Mouse (Mus musculus): ENCODE measurements around the gene Hivep3. TPM values are rescaled to one million over a fixed set of nuclear protein-coding genes. Genes with fewer than 3 reads are reported as not detected.

Gene Hivep3
- polyA plus RNA-seq, 1 experiment from 2014 or later, result 3.2 TPM

DNA sequence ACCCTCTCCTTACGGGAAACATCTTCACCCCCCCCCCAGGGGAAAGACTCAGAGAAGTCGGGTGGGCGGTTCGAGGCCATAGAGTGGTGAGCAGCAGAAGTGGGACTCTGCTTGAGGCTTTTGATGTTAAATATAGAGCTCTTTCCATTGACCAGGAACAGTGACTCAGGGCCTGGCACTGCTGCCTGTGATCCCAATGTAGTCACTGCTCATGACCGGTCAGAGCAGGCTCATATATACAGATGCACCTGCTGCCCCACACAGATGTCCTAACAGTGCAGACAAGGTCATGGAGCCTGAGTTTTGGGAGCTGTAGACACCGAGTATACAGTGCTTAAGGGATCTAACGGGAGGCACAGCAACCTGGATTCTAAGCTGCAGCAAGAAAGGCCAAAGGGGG, 312.3 kb downstream of the Hivep3 start:
- Histone ChIP-seq H3K4me2 (no peak overlapping the region), H3K4me3 (no peak overlapping the region), H3K27ac (no peak overlapping the region), H3K27me3 (no peaks in the 10 kb centered on the region), H3K4me1 (peaks cover 19% of the 10 kb centered on the region; the same call in 1 of the 2 replicates), H3K9me3 (no peaks in the 10 kb centered on the region), H3K36me3 (no peaks in the 10 kb centered on the region), H3K9ac (no peak overlapping the region)
- 82% methylated on average over 7 of the region's 7 CpGs for WGBS
- no peak for ATAC-seq (ENCODE audit: insufficient number of reproducible peaks, low FRiP score, low TSS enrichment, low read depth)

DNA sequence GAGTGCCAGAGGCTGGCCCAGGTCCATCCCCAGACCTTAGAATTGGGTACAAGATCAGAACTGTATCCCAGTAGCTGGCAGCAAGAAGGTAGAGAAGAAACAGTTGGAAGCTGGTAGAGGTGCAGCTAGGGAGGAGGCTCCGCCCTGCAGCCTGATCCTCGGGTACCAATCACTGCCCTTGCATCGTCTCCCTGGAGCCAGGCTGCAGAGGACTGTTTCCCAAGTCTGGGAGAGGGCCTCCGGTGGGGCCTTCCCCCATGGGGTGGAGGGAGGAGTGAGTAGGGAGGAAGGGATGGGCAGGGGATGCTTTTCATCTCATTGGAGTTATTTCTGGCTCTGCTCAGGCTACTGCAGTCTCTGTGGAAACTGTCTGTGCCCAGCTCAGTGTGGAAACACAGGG, 313.5 kb downstream of the Hivep3 start:
- Histone ChIP-seq H3K4me2 (no peak overlapping the region), H3K9me3 (no peaks in the 10 kb centered on the region), H3K27ac (no peak overlapping the region), H3K36me3 (no peaks in the 10 kb centered on the region), H3K9ac (no peak overlapping the region), H3K27me3 (no peaks in the 10 kb centered on the region), H3K4me1 (peaks cover 19% of the 10 kb centered on the region; the same call in 1 of the 2 replicates), H3K4me3 (no peak overlapping the region)
- WGBS, result 23% methylated on average over 4 of the region's 4 CpGs
- no peak for ATAC-seq (ENCODE audit: insufficient number of reproducible peaks, low FRiP score, low TSS enrichment, low read depth)

DNA sequence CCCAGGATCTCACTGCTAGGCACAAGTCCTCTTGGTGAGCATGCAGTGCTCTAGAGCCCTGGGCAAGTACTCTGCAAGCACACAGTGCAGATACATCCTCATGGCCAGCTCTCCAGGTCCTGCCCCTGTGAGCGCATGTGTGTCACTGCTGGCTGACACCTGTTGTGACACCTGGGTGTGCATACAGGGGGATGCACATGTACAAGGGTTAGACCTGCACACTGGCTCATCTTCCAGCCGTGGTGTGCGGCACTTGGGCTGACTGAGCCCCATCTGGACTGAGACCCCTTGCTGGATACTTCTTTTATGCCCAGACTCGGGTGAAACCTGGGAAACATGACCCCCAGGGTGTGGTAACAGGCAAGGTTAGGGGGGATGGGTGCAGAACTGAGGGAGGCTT, 314.7 kb downstream of the Hivep3 start:
- Histone ChIP-seq H3K9ac (no peak overlapping the region), H3K4me3 (no peak overlapping the region), H3K27ac (no peak overlapping the region), H3K27me3 (no peaks in the 10 kb centered on the region), H3K4me2 (no peak overlapping the region), H3K36me3 (no peaks in the 10 kb centered on the region), H3K9me3 (no peaks in the 10 kb centered on the region), H3K4me1 (peaks cover 19% of the 10 kb centered on the region; the same call in 1 of the 2 replicates)
- WGBS, result 70% methylated on average over 4 of the region's 4 CpGs
- ATAC-seq (ENCODE audit: insufficient number of reproducible peaks, low FRiP score, low TSS enrichment, low read depth), result no peak

GRCm38 (mm10) chr4:120049857-120050256, 316.3 kb downstream of the Hivep3 start:
- H3K27ac ChIP-seq, result no peak overlapping the region
- WGBS, result 82% methylated on average over 3 of the region's 3 CpGs
- H3K4me2 ChIP-seq, result no peak overlapping the region

GRCm38 (mm10) chr4:120052481-120052880, 318.9 kb downstream of the Hivep3 start:
- H3K4me3 ChIP-seq, result no peak overlapping the region
- ATAC-seq (ENCODE audit: insufficient number of reproducible peaks, low FRiP score, low TSS enrichment, low read depth), result no peak
- no peaks in the 10 kb centered on the region for H3K36me3 ChIP-seq

More at GRCm38 (mm10) chr4:120049857-120050256, 316.3 kb downstream of the Hivep3 start:
- no peaks in the 10 kb centered on the region for H3K27me3 ChIP-seq
- H3K4me3 ChIP-seq, result no peak overlapping the region
- H3K4me1 ChIP-seq, result peaks cover 18% of the 10 kb centered on the region; the same call in 1 of the 2 replicates
- H3K36me3 ChIP-seq, result no peaks in the 10 kb centered on the region
- no peak for ATAC-seq (ENCODE audit: insufficient number of reproducible peaks, low FRiP score, low TSS enrichment, low read depth)
- no peaks in the 10 kb centered on the region for H3K9me3 ChIP-seq
- H3K9ac ChIP-seq, result no peak overlapping the region

GRCm38 (mm10) chr4:120053026-120054005, 319.7 kb downstream of the Hivep3 start:
- WGBS, result 93% methylated on average over 11 of the region's 11 CpGs

More at GRCm38 (mm10) chr4:120052481-120052880, 318.9 kb downstream of the Hivep3 start:
- Histone ChIP-seq H3K9me3 (no peaks in the 10 kb centered on the region), H3K4me1 (no peaks in the 10 kb centered on the region), H3K27ac (no peak overlapping the region), H3K27me3 (no peaks in the 10 kb centered on the region), H3K9ac (no peak overlapping the region), H3K4me2 (no peak overlapping the region)

DNA sequence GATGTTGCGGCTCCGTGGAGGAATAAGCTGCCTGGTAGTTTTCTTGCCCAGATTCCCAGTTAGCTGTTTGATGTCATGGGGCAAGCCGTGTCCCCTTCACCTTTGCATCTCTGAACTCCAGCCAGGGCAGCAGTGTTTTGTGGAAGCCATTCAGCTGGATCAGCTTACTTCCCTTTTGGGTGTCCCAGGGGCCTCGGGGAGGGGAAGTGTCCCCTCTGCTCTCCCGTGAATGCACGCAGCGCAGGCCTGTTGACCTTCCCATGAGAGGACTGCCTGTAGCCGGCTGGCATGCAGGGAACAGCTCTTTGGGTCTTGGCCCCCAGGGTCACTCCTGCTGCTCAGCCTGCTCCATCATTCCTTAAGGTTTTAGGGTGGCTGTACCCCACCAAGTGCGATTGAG, 320.6 kb downstream of the Hivep3 start:
- Histone ChIP-seq H3K36me3 (no peaks in the 10 kb centered on the region), H3K27me3 (no peaks in the 10 kb centered on the region), H3K27ac (no peak overlapping the region), H3K9ac (no peak overlapping the region), H3K4me2 (no peak overlapping the region), H3K9me3 (no peaks in the 10 kb centered on the region), H3K4me1 (no peaks in the 10 kb centered on the region), H3K4me3 (no peak overlapping the region)
- no peak for ATAC-seq (ENCODE audit: insufficient number of reproducible peaks, low FRiP score, low TSS enrichment, low read depth)
- WGBS, result 65% methylated on average over 9 of the region's 9 CpGs

More at GRCm38 (mm10) chr4:120053026-120054005, 319.7 kb downstream of the Hivep3 start:
- Histone ChIP-seq H3K27ac (no peak overlapping the region), H3K9ac (no peak overlapping the region), H3K4me3 (no peak overlapping the region), H3K27me3 (no peaks in the 10 kb centered on the region), H3K9me3 (no peaks in the 10 kb centered on the region), H3K4me2 (no peak overlapping the region), H3K36me3 (no peaks in the 10 kb centered on the region), H3K4me1 (no peaks in the 10 kb centered on the region)
- no peak for ATAC-seq (ENCODE audit: insufficient number of reproducible peaks, low FRiP score, low TSS enrichment, low read depth)

- WGBS, result 86% methylated on average over 9 of the region's 9 CpGs
- H3K4me3 ChIP-seq, result no peak overlapping the region
- no peak overlapping the region for H3K27ac ChIP-seq
- H3K36me3 ChIP-seq, result no peaks in the 10 kb centered on the region
- ATAC-seq (ENCODE audit: insufficient number of reproducible peaks, low FRiP score, low TSS enrichment, low read depth), result no peak
- no peak overlapping the region for H3K9ac ChIP-seq
- 0 out of 2 replicates have a peak, but pooled peaks cover 5% of the 10 kb centered on the region for H3K27me3 ChIP-seq
- no peak overlapping the region for H3K4me2 ChIP-seq
- no peaks in the 10 kb centered on the region for H3K4me1 ChIP-seq
- H3K9me3 ChIP-seq, result no peaks in the 10 kb centered on the region
Measured at GRCm38 (mm10) chr4:120056451-120056850, 322.9 kb downstream of the Hivep3 start.

DNA sequence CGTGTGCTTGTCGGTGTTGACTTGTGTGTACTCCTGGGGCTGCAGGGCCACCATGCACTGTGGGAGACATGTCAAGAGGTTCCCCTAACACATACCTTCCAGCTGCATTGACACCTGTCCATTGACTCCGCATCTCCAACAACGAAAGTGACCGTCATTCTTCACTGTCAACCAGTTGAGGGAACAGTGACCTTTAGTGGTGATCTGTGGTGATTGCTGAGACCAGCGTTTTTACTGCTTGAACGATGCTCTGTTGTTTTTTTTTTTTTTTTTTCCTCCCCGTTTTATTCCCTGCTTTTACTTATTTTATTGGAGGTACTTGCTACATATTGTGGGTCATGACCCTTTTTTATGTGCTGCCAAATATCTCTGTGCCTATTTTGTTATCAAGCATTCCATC, 323.9 kb downstream of the Hivep3 start:
- Histone ChIP-seq H3K4me2 (no peak overlapping the region), H3K4me3 (no peak overlapping the region), H3K27me3 (0 out of 2 replicates have a peak, but pooled peaks cover 5% of the 10 kb centered on the region), H3K9ac (no peak overlapping the region), H3K9me3 (no peaks in the 10 kb centered on the region), H3K27ac (no peak overlapping the region), H3K4me1 (no peaks in the 10 kb centered on the region), H3K36me3 (no peaks in the 10 kb centered on the region)
- ATAC-seq (ENCODE audit: insufficient number of reproducible peaks, low FRiP score, low TSS enrichment, low read depth), result no peak
- 77% methylated on average over 8 of the region's 8 CpGs for WGBS

- ATAC-seq (ENCODE audit: insufficient number of reproducible peaks, low FRiP score, low TSS enrichment, low read depth), result no peak
- H3K9me3 ChIP-seq, result no peaks in the 10 kb centered on the region
- H3K4me3 ChIP-seq, result no peak overlapping the region
- H3K9ac ChIP-seq, result no peak overlapping the region
- no peaks in the 10 kb centered on the region for H3K36me3 ChIP-seq
- 85% methylated on average over 3 of the region's 3 CpGs for WGBS
- no peak overlapping the region for H3K27ac ChIP-seq
- H3K27me3 ChIP-seq, result 0 out of 2 replicates have a peak, but pooled peaks cover 5% of the 10 kb centered on the region
- no peak overlapping the region for H3K4me2 ChIP-seq
- H3K4me1 ChIP-seq, result no peaks in the 10 kb centered on the region
Measured at GRCm38 (mm10) chr4:120058157-120058556, 324.6 kb downstream of the Hivep3 start.

- no peaks in the 10 kb centered on the region for H3K4me1 ChIP-seq
- H3K9me3 ChIP-seq, result no peaks in the 10 kb centered on the region
- no peak overlapping the region for H3K9ac ChIP-seq
- no peaks in the 10 kb centered on the region for H3K36me3 ChIP-seq
- no peak overlapping the region for H3K27ac ChIP-seq
- WGBS, result 71% methylated on average over 10 of the region's 10 CpGs
- H3K4me3 ChIP-seq, result no peak overlapping the region
- no peak overlapping the region for H3K4me2 ChIP-seq
- 0 out of 2 replicates have a peak, but pooled peaks cover 5% of the 10 kb centered on the region for H3K27me3 ChIP-seq
- no peak for ATAC-seq (ENCODE audit: insufficient number of reproducible peaks, low FRiP score, low TSS enrichment, low read depth)
Measured at GRCm38 (mm10) chr4:120058794-120059193, 325.2 kb downstream of the Hivep3 start.

- Histone ChIP-seq H3K27me3 (0 out of 2 replicates have a peak, but pooled peaks cover 5% of the 10 kb centered on the region), H3K9ac (no peak overlapping the region), H3K36me3 (no peaks in the 10 kb centered on the region), H3K4me3 (no peak overlapping the region), H3K4me1 (no peaks in the 10 kb centered on the region), H3K9me3 (no peaks in the 10 kb centered on the region), H3K4me2 (no peak overlapping the region), H3K27ac (no peak overlapping the region)
- 83% methylated on average over 6 of the region's 6 CpGs for WGBS
- no peak for ATAC-seq (ENCODE audit: insufficient number of reproducible peaks, low FRiP score, low TSS enrichment, low read depth)
Measured at GRCm38 (mm10) chr4:120061727-120062126, 328.1 kb downstream of the Hivep3 start.
